Comparison of ENCODE assay signal across 20 mouse cellular contexts in genomic region chr17:53598571-53598970, GRCm38 (mm10). TPM values are rescaled to one million over a fixed set of nuclear protein-coding genes. Genes with fewer than 3 reads are reported as not detected.
"Had no signal": no experiment of that assay in that cellular context is flagged by ENCODE, and none has a peak within 500 bp of the region (broad histone marks: within the 10 kb centered on the region; RNA-seq: fewer than 3 reads in every experiment).

No protein-coding gene starts in this region.

- H3K27me3 ChIP-seq: neural tube, embryonic 13.5 days; neural tube, embryonic 15.5 days; stomach, embryonic 15.5 days had no signal

- H3K27ac ChIP-seq: neural tube, embryonic 13.5 days; neural tube, embryonic 15.5 days; stomach, embryonic 15.5 days; stomach, postnatal 0 days had no signal

- H3K36me3 ChIP-seq: neural tube, embryonic 13.5 days; neural tube, embryonic 15.5 days; stomach, embryonic 15.5 days had no signal

- DNase-seq: retina, postnatal 1 day; right cerebral cortex, adult 18-20 months; right cerebral cortex, postnatal 14 days; right cerebral cortex, postnatal 25 days; right cerebral cortex, postnatal 4 days; spleen, adult 18-20 months; thymus, adult 18-20 months; thymus, adult 2 months; thymus, postnatal 14 days; thymus, postnatal 25 days; thymus, postnatal 36 days; thymus, postnatal 4 days had no signal

- H3K9me3 ChIP-seq: neural tube, embryonic 13.5 days; neural tube, embryonic 15.5 days; stomach, embryonic 15.5 days had no signal

- H3K9ac ChIP-seq: neural tube, embryonic 13.5 days; neural tube, embryonic 15.5 days; stomach, embryonic 15.5 days had no signal

- H3K4me3 ChIP-seq: neural tube, embryonic 13.5 days; neural tube, embryonic 15.5 days; stomach, embryonic 15.5 days had no signal

- H3K4me1 ChIP-seq: stomach, embryonic 15.5 days had no signal

- H3K4me2 ChIP-seq: neural tube, embryonic 13.5 days; neural tube, embryonic 15.5 days; stomach, embryonic 15.5 days had no signal

RNA-seq across cellular contexts. Expression of gene Pp2d1, which starts 59.3 kb away (rescaled TPM):
- total RNA-seq: neutrophil, adult 5-6 weeks had no signal
- polyA plus RNA-seq: small intestine, adult 2 months; spleen, adult 2 months; thymus, adult 2 months; urinary bladder, adult 2 months had no signal
